Mouse (Mus musculus) ES-E14 (cell line): Measurements from ENCODE around the gene Tnnc1.

ENCODE experiments used
- CHD2 ChIP-seq: IDR thresholded peaks from 2 replicates; pipeline ENCODE4 v1.6.1; 2014; ENCODE audit warnings: mild to moderate bottlenecking, low read depth, low read length, inconsistent platforms
- HCFC1 ChIP-seq: IDR thresholded peaks from 2 replicates; pipeline ENCODE4 v1.6.1; 2012; ENCODE audit warnings: low read length, inconsistent platforms, borderline replicate concordance; ENCODE audit not compliant: insufficient read depth
- MAFK ChIP-seq: IDR thresholded peaks from 2 replicates; pipeline ENCODE4 v1.6.1; 2014; ENCODE audit warnings: mild to moderate bottlenecking, low read depth, low read length, inconsistent platforms; ENCODE audit not compliant: insufficient read depth
- ZC3H11A ChIP-seq: IDR thresholded peaks from 2 replicates; pipeline ENCODE4 v1.6.1; 2012; ENCODE audit warnings: low read depth, mild to moderate bottlenecking, inconsistent platforms, low read length, borderline replicate concordance
- ZNF384 ChIP-seq: IDR thresholded peaks from 2 replicates; pipeline ENCODE4 v1.6.1; 2012; ENCODE audit warnings: low read depth, low read length, inconsistent platforms

- TF ChIP-seq MAFK = no peak
- peak; percentile 55; the same call in 1 of the 2 replicates for TF ChIP-seq HCFC1
- TF ChIP-seq CHD2 = no peak
- no peak for TF ChIP-seq ZNF384
- no peak for TF ChIP-seq ZC3H11A
Measured at GRCm38 (mm10) chr14:31206472-31206981, 1.6 kb upstream of the Tnnc1 start.
